Mouse (Mus musculus) heart, embryonic 13.5 days (tissue): ENCODE results near the gene Psmb3. TPM values are rescaled to one million over a fixed set of nuclear protein-coding genes. Genes with fewer than 3 reads are reported as not detected.
"Not testable (repeated sequence)": the region's sequence is repeated elsewhere in the genome, so short reads cannot be mapped to it uniquely, and the experiment has no call there.

ENCODE experiments used
- ATAC-seq: fragments of 200-750 bp; cut with Nextera tagmentation; 2 replicates; pipeline ENCODE4 v1.8.0; 2017; ENCODE audit warnings: moderate TSS enrichment; ENCODE audit not compliant: insufficient number of reproducible peaks, low FRiP score, low TSS enrichment; ENCODE audit errors: extremely low read depth
- H3K27ac ChIP-seq: fragments of 300-500 bp; sonication (generic); replicated peaks from 2 replicates; pipeline ENCODE4 v1.5.1; 2015; ENCODE audit warnings: moderate library complexity, mild to moderate bottlenecking, inconsistent platforms
- H3K27me3 ChIP-seq: fragments of 300-500 bp; sonication (generic); replicated peaks from 2 replicates; pipeline ENCODE4 v1.6.1; 2015; ENCODE audit warnings: mild to moderate bottlenecking, inconsistent platforms
- H3K36me3 ChIP-seq: fragments of 300-500 bp; sonication (generic); 2 replicates; pipeline ENCODE4 v1.6.1; 2015; ENCODE audit warnings: mild to moderate bottlenecking, inconsistent platforms
- H3K4me1 ChIP-seq: fragments of 300-500 bp; sonication (generic); 2 replicates; pipeline ENCODE4 v1.6.1; 2015; ENCODE audit warnings: inconsistent platforms
- H3K4me2 ChIP-seq: fragments of 300-500 bp; sonication (generic); 2 replicates; pipeline ENCODE4 v1.6.1; 2015; ENCODE audit warnings: inconsistent platforms, mild to moderate bottlenecking, moderate library complexity
- H3K4me3 ChIP-seq: fragments of 300-500 bp; sonication (generic); 2 replicates; pipeline ENCODE4 v1.5.1; 2015; ENCODE audit warnings: moderate library complexity, mild to moderate bottlenecking, inconsistent platforms
- H3K9ac ChIP-seq: fragments of 300-500 bp; sonication (generic); 2 replicates; pipeline ENCODE4 v1.6.1; 2015; ENCODE audit warnings: inconsistent platforms, mild to moderate bottlenecking, moderate library complexity
- H3K9me3 ChIP-seq: fragments of 300-500 bp; sonication (generic); 2 replicates; pipeline ENCODE4 v1.6.1; 2016; ENCODE audit warnings: inconsistent platforms
- WGBS: fragments of 180-500 bp; shearing (Covaris S2); methylation state at CpG from one replicate; pipeline ENCODE4 v1.1.7; 2015; ENCODE audit warnings: mixed read lengths; 5-methylcytosine and 5-hydroxymethylcytosine counted together
- polyA plus RNA-seq: library from polyadenylated mRNA; unstranded; fragments of >200 nt; fragmentation: Nextera tagmentation; extraction: Ambion mirVana; gene quantifications from 2 replicates; pipeline ENCODE4 v1.2.1, GENCODE M21; 2015

The Psmb3 gene
- polyA plus RNA-seq, 1 experiment from 2014 or later = 371 TPM

DNA sequence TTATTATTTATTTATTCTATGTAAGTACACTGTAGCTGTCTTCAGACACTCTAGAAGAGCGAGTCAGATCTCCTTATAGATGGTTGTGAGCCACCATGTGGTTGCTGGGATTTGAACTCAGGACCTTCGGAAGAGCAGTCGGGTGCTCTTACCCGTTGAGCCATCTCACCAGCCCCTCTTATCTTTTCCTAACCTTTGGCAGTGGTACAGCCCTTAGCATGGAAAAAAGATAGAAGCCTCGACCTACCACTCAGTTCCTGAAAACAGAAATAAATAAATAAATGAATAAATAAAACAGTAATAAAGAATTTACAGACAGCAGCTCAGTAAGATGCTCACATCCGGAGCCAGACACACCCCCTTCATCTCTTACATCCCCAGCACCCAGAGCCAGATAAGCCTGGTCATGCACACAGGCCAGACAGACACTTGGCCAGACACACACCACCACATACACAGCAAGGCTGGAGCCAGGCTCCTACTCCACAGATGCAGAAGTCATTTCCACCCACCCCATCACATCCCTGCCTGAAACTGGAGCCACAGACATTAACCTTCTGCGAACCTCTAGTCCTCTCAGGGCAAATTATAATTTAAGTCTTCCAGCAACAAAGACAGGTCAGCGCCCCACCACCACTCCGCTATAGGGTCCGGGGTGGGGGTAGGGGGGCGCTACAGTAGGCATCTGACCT lies 5.9 kb upstream of the Psmb3 start:
- WGBS = 49% methylated on average over 11 of the region's 11 CpGs
- no peaks in the 10 kb centered on the region for H3K9me3 ChIP-seq
- no peak for ATAC-seq
- no peaks in the 10 kb centered on the region for H3K27me3 ChIP-seq
- peak overlapping the region; percentile 98 for H3K9ac ChIP-seq
- peaks cover 11% of the 10 kb centered on the region for H3K36me3 ChIP-seq
- H3K4me2 ChIP-seq = peak overlapping the region; percentile 97
- H3K27ac ChIP-seq = peak overlapping the region; percentile 99
- H3K4me1 ChIP-seq = peaks cover 61% of the 10 kb centered on the region
- peak overlapping the region; percentile 96 for H3K4me3 ChIP-seq

DNA sequence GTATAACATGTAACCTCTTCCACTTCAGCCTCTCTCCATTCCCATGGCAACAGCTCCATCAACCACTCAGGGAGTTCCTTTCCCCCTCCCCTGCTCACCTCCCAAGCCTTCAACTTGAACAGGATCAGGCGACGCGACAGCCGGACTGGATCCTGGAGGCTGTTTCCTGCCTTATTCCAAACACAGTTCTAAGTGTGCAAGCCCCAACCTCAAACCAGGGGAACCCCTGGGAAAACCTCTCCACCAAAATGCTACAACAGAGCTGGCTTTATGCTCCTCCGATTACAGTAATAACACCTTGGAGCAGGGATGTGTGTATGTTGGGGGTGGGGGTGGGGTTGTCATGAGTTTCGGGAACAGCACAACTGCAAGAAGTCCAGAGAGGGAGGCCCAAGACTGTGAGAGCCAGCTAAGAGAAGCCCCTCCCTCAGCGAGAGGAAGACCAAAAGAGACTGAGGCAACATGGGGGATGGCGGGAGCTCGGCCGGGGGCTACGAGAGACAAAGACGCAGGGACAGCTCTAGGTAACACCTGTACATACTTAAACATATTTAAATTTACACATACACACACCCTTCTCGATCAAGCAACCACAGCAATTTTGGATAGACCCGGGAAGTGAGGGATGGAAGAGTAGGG lies 5.2 kb upstream of the Psmb3 start:
- Histone ChIP-seq H3K36me3 (peaks cover 5% of the 10 kb centered on the region), H3K27ac (peak overlapping the region; percentile 99), H3K4me1 (peaks cover 61% of the 10 kb centered on the region), H3K9me3 (no peaks in the 10 kb centered on the region), H3K27me3 (no peaks in the 10 kb centered on the region), H3K4me3 (peak overlapping the region; percentile 96), H3K9ac (peak overlapping the region; percentile 98), H3K4me2 (peak overlapping the region; percentile 97)
- WGBS = 3% methylated on average over 14 of the region's 14 CpGs
- no peak for ATAC-seq

DNA sequence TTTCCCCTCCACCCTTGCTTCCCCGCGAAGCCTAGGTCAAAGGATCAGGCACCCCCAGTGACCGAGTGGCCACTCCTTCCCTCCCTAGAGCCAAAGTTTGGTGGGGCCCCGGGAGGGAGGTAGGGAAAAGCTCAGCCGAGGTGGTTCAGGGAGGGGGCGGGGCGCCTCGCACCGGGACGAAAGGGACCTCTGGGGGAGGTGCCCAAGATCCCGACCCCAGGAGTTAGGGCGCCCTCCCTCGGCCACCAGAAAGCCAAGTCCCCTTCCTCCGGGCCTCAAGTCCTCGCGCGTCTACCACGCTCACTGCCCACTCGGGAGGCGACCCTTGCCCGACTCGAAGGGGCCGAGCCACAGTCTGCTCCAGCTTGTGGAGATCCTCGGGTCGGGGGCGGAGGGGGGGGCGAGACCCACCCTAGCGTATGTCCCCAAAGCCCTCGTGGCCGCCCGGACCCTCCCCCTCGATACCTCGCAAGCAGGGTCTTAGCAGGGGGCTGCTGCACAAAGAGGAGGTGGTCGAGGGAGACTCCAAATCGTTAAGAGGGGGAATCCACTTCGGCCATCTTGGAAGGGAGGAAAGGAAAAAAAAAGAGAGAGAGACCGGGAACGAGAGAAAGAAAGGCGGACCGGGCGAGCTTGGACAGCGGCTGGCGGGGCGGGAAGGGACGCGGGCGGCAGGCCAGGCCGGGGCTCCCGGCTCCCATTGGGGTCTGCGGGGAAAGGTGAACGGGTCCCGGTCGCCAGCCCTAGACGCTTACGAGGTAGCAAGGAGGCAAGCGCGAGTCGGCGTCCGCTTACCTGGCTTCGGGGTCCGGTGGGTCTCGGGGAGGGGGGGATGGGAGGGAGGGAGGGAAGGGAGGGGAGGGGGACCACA lies 4.2 kb upstream of the Psmb3 start:
- Histone ChIP-seq H3K4me1 (peaks cover 64% of the 10 kb centered on the region), H3K36me3 (no peaks in the 10 kb centered on the region), H3K4me3 (peak overlapping the region; percentile 96), H3K27ac (peak overlapping the region; percentile 99), H3K9ac (peak overlapping the region; percentile 98), H3K27me3 (no peaks in the 10 kb centered on the region), H3K9me3 (no peaks in the 10 kb centered on the region), H3K4me2 (peak overlapping the region; percentile 97)
- WGBS = 0% methylated on average over 52 of the region's 63 CpGs
- no peak; the same call in 1 of the 2 replicates for ATAC-seq

DNA sequence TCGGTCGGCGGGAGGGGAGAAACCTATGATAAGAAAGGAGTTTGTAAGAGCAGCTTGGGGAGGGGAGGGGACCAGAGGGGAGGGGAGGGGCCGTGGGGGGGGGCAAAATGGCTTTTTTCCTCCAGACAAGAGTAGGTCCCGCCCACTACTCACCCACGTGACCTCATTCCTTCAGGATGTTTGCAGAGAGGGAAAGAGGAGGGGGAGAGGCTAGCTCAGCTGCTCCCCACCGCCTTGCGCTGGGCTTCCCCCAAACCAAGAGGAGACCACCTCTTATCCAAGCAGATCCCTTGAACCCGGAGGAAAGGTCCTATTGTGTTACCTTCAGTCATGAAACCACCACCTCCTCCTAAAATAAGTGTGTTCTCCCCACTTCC lies 3.6 kb upstream of the Psmb3 start:
- peaks cover 64% of the 10 kb centered on the region for H3K4me1 ChIP-seq
- 0% methylated on average over 5 of the region's 9 CpGs for WGBS

DNA sequence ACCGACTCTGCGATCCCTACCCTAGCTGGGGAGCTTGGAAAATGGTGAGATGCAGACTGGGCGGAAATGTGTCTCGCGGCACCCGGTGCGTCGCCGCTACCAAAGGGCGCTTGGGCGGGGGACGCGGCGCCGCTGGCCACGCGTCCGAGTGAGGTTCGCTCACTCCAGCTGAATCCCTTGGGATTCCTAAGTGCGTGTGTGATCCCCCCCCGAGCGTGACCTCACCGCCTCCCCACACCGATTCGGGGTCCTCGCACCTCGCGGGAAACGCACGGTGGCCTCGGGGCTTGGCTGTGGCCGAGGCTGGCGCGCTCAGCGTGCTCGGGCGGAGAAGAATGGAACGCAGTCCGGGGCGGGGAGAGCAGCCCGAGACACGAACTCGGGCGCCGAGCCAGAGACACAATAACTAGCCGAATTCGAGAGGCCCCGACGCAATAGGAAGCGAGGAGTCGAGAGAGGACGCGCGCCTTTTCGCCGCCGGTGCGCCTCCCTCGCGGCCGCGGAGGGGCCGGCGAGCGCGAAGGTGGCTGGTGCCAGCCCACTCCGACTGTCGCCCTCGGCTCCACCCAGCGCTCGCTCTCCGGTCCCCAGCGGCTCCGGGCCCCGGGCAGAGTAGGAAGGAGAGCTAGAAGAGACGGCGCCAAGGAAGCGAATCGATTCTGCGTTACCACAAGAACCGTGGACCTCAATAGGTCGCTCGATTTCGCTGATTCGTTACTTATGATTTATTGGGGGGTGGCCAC lies 3.0 kb upstream of the Psmb3 start, which contains the start of gene Pcgf2:
Gene Pcgf2 (minus strand): TSS at position 495 of the 743 bp plus-strand sequence.
- Histone ChIP-seq H3K9me3 (no peaks in the 10 kb centered on the region), H3K4me1 (peaks cover 61% of the 10 kb centered on the region), H3K9ac (peak within 1 kb of the TSS; percentile 98), H3K4me2 (peak within 1 kb of the TSS; percentile 97), H3K27ac (peak within 1 kb of the TSS; percentile 99), H3K27me3 (no peaks in the 10 kb centered on the region), H3K4me3 (peak within 1 kb of the TSS; percentile 96), H3K36me3 (peaks cover 11% of the 10 kb centered on the region)
- WGBS = under 1% methylated on average over 85 of the region's 85 CpGs
- no peak for ATAC-seq

More for the DNA sequence above, 3.6 kb upstream of the Psmb3 start:
- peak; percentile 5; the same call in 1 of the 2 replicates for ATAC-seq
- H3K27ac ChIP-seq = peak overlapping the region; percentile 99
- peak overlapping the region; percentile 96 for H3K4me3 ChIP-seq
- H3K9me3 ChIP-seq = no peaks in the 10 kb centered on the region
- H3K36me3 ChIP-seq = peaks cover 5% of the 10 kb centered on the region; the same call in 1 of the 2 replicates
- peak overlapping the region; percentile 97 for H3K4me2 ChIP-seq
- H3K9ac ChIP-seq = peak overlapping the region; percentile 98
- no peaks in the 10 kb centered on the region for H3K27me3 ChIP-seq

DNA sequence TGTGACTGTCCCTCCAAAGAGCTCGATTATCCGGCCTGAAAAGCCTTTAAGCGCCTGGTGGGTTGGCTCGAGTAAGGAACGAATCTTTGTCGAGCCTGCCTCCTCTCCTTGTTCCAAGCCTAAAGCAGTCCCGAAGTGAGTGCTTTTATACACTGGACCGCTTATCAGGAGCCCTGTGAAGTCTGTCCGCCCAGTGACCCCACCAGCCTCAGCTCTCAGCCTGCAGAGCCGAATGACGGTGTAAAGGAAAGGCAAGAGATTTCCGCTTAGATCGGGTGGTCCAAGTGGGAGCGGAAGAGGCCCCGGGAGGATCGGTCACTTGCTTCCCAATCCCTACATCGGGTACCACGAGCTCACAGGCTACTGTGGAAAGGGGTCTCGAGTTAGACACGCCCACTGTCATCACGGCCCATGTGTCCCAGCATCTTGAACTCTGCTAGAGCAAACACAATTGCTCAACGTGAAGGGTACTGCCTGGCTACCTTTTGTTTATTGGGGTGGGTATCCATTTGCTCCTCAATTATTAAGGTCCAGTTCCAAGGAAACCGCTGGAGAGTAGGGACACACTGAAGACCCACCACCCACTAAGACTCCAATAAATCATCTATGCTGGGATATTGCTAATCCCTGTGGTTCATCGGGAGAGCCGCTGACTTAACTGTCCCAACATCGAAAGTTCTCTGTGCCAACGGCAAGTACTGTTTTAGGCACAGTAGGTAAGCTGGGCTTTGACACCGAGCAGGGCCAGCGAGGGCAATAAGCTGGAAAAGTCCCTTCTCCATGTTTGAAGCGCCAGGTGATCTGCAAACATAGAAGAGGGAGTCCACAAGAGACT lies 2.2 kb upstream of the Psmb3 start:
- H3K9me3 ChIP-seq = no peaks in the 10 kb centered on the region
- H3K27me3 ChIP-seq = no peaks in the 10 kb centered on the region
- H3K4me3 ChIP-seq = peak overlapping the region; percentile 96
- WGBS = 17% methylated on average over 30 of the region's 30 CpGs
- H3K4me2 ChIP-seq = peak overlapping the region; percentile 97
- H3K27ac ChIP-seq = peak overlapping the region; percentile 99
- H3K9ac ChIP-seq = peak overlapping the region; percentile 98
- H3K4me1 ChIP-seq = peaks cover 53% of the 10 kb centered on the region
- no peak for ATAC-seq
- H3K36me3 ChIP-seq = peaks cover 19% of the 10 kb centered on the region

GRCm38 (mm10) chr11:97701581-97702392 lies 1.4 kb upstream of the Psmb3 start:
- Histone ChIP-seq H3K9me3 (no peaks in the 10 kb centered on the region), H3K36me3 (peaks cover 27% of the 10 kb centered on the region), H3K4me3 (peak overlapping the region; percentile 96), H3K4me1 (peaks cover 45% of the 10 kb centered on the region), H3K9ac (peak overlapping the region; percentile 98), H3K27me3 (no peaks in the 10 kb centered on the region), H3K4me2 (peak overlapping the region; percentile 97), H3K27ac (peak overlapping the region; percentile 33; the same call in 1 of the 2 replicates)
- 52% methylated on average over 15 of the region's 15 CpGs for WGBS
- no peak for ATAC-seq

- Histone ChIP-seq H3K9me3 (no peaks in the 10 kb centered on the region), H3K27me3 (no peaks in the 10 kb centered on the region), H3K27ac (peak overlapping the region; percentile 80), H3K9ac (peak overlapping the region; percentile 80), H3K4me3 (peak overlapping the region; percentile 96), H3K4me1 (peaks cover 39% of the 10 kb centered on the region), H3K36me3 (peaks cover 33% of the 10 kb centered on the region), H3K4me2 (peak overlapping the region; percentile 97)
- WGBS = under 1% methylated on average over 24 of the region's 24 CpGs
- no peak for ATAC-seq
These were observed 830 bp upstream of the Psmb3 start for GRCm38 (mm10) chr11:97702393-97702745.

- H3K9me3 ChIP-seq, H3K4me2 ChIP-seq, H3K9ac ChIP-seq, H3K27ac ChIP-seq, ATAC-seq, H3K27me3 ChIP-seq, H3K4me3 ChIP-seq, H3K4me1 ChIP-seq: not testable (repeated sequence)
- peaks cover 93% of the 10 kb centered on the region for H3K36me3 ChIP-seq
- 82% methylated on average over 2 of the region's 2 CpGs for WGBS
These were observed 6.9 kb downstream of the Psmb3 start for GRCm38 (mm10) chr11:97710067-97710466.
